Mouse (Mus musculus) kidney, adult 2 months (tissue): ENCODE measurements at regions not wholly inside any gene's neighbourhood (a gene's known extent, or its start where the extent isn't known, plus 50 kb on each side); places are given as distances from the start of the nearest gene placed in this dataset.

ENCODE experiments used
- CTCF ChIP-seq: fragments of 200-500 bp; conservative IDR thresholded peaks from 2 replicates; pipeline ENCODE4 v1.5.1; 2011; ENCODE audit warnings: low read depth, mild to moderate bottlenecking, control low read depth, low read length, moderate library complexity, mixed read lengths; ENCODE audit not compliant: insufficient read depth, insufficient read length
- POLR2A ChIP-seq: fragments of 200-500 bp; IDR thresholded peaks from one replicate; pipeline ENCODE4 v1.6.1; 2011; ENCODE audit warnings: low read depth, low read length, control low read depth

- TF ChIP-seq POLR2A (no peak), CTCF (no peak)
Measured at GRCm38 (mm10) chr2:138120868-138121267, 135.5 kb upstream of the Btbd3 start.
